Mouse (Mus musculus) limb, embryonic 10.5 days (tissue): Measurements from ENCODE around the gene Lrp8. TPM values are rescaled to one million over a fixed set of nuclear protein-coding genes. Genes with fewer than 3 reads are reported as not detected.

Experiments used
- DNase-seq: peaks from one replicate; pipeline ENCODE4 v3.0.0-alpha.2; 2017; ENCODE audit warnings: low spot score
- H3K27ac ChIP-seq: fragments of 300-500 bp; sonication (generic); 2 replicates; pipeline ENCODE4 v1.5.1; 2016; ENCODE audit warnings: mild to moderate bottlenecking
- H3K27me3 ChIP-seq: fragments of 300-500 bp; sonication (generic); 2 replicates; pipeline ENCODE4 v1.6.1; 2016; ENCODE audit warnings: low read depth, mild to moderate bottlenecking; ENCODE audit not compliant: poor library complexity, severe bottlenecking
- H3K36me3 ChIP-seq: fragments of 300-500 bp; sonication (generic); 2 replicates; pipeline ENCODE4 v1.6.1; 2016; ENCODE audit warnings: mild to moderate bottlenecking, moderate library complexity
- H3K4me1 ChIP-seq: fragments of 300-500 bp; sonication (generic); 2 replicates; pipeline ENCODE4 v1.6.1; 2016
- H3K4me3 ChIP-seq: fragments of 300-500 bp; sonication (generic); 2 replicates; pipeline ENCODE4 v1.5.1; 2016; ENCODE audit warnings: mild to moderate bottlenecking, moderate library complexity
- H3K9me3 ChIP-seq: fragments of 300-500 bp; sonication (generic); replicated peaks from 2 replicates; pipeline ENCODE4 v1.6.1; 2016; ENCODE audit warnings: mild to moderate bottlenecking
- WGBS: fragments of 180-500 bp; shearing (Covaris S2); methylation state at CpG from one replicate; pipeline ENCODE4 v1.1.7; 2016; 5-methylcytosine and 5-hydroxymethylcytosine counted together
- polyA plus RNA-seq: library from polyadenylated mRNA; unstranded; fragments of >200 nt; fragmentation: Nextera tagmentation; extraction: Ambion mirVana; gene quantifications from 2 replicates; pipeline ENCODE4 v1.2.1, GENCODE M21; 2016

The Lrp8 gene
- polyA plus RNA-seq, 1 experiment from 2014 or later: 7.9 TPM

DNA sequence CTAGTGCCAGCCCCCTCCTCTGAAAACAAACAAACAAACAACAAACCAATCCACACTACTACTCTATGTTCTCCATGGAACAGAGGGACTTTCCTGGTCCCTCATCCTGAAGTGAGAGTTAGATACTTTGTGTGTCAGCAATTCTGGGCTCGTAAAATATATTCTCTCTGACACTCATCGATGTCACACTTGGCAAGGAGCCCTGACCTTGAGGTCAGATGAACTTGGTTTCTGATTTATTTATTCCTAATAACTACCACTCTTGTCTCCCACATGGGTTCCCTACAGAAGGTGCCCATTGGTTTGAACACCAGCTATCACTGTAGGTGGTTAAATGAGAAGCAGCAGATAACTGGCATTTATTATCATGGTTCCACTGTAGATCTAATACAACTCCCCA is 118.3 kb downstream of the Lrp8 start:
- Histone ChIP-seq H3K27ac (no peak overlapping the region), H3K36me3 (peaks cover 9% of the 10 kb centered on the region; the same call in 1 of the 2 replicates), H3K4me1 (peaks cover 14% of the 10 kb centered on the region), H3K9me3 (no peaks in the 10 kb centered on the region), H3K27me3 (no peaks in the 10 kb centered on the region), H3K4me3 (no peak overlapping the region)
- 98% methylated on average over 2 of the region's 2 CpGs for whole genome bisulfite sequencing
- DNase-seq: no peak

DNA sequence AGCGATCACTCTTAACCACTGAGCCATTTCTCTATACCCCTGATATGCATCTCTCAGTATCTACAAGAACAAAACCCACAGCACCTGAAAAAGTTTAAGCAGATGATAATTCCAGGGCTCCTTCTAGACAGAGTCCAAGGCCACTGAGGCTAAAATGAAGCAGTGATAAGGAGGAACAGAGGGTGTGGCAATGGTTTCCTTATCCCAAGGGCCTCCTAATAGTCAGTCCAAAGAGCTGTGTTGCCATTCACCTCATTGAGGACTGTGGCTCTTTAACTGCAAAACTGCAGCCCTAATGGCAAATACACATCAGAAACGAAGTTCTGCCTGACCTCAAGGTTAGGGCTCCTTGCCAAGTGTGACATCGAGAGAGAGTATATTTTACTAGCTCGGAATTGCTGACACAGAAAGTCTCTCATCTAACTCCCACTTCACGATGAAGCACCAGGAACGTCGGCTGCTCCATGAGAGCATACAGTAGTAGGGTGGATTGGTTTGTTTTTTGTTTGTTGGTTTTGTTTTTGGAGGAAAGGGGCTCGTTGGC is 119.2 kb downstream of the Lrp8 start:
- no peak for DNase-seq
- H3K4me3 ChIP-seq: no peak overlapping the region
- no peaks in the 10 kb centered on the region for H3K27me3 ChIP-seq
- 91% methylated on average over 8 of the region's 8 CpGs for WGBS
- no peak overlapping the region for H3K27ac ChIP-seq
- peaks cover 14% of the 10 kb centered on the region for H3K4me1 ChIP-seq
- H3K36me3 ChIP-seq: peaks cover 9% of the 10 kb centered on the region; the same call in 1 of the 2 replicates
- no peaks in the 10 kb centered on the region for H3K9me3 ChIP-seq

DNA sequence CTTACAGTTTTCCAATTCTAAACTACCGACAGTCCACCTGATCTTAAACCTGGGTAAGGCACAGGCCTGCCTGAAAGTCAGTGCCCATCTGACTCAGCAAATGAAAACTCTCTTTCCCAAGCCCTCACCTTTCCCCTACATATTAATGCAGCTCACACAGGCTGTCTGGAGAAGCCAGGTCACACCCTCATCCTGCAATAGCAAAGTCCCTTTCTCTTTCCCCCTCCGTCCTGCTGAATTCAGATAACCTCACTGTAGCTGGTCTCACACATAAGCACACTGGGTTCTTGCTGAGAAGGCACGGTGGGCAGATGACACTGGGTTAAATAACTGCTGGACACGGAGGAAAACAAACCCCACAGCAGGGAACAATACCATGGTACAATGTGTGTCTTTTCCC is 119.9 kb downstream of the Lrp8 start:
- Histone ChIP-seq H3K4me1 (peaks cover 14% of the 10 kb centered on the region), H3K4me3 (no peak overlapping the region), H3K9me3 (no peaks in the 10 kb centered on the region), H3K27me3 (no peaks in the 10 kb centered on the region), H3K27ac (no peak overlapping the region), H3K36me3 (peaks cover 9% of the 10 kb centered on the region; the same call in 1 of the 2 replicates)
- no peak for DNase-seq
- 83% methylated on average over 4 of the region's 4 CpGs for WGBS

DNA sequence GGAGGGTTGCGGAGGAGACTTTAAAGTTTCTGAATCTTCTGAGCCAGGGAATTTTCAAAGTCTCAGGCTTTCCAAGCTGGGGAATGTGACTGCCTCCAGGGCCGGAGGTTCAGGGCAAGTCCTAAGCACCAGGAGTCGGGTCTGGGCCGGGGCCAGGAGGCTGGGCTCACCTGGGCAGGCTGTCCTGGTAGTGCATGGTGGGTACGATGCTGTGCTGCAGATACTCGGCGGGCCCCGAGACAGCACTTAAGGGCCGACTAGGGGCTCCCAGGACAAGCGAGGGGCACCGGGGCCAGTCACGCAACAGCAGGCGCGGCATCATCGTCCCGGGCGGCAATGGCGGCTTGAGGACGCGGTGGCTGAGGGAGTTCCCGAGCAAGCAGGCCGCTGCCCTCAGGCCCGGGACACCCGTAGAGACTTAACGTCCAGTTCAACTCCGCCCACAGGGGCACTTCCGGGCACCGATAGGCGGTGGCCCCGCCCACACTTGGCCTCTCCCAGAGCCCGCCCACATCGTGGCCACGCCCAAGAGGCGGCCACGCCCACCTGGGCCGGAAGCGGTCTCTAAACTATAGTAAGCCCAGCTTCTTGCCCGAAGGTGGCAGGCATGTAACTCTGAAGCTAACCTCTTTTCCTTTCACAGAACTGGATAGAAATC is 121.2 kb downstream of the Lrp8 start, which contains the start of gene Cpt2:
Gene Cpt2 (minus strand): TSS at position 466 of the 658 bp plus-strand sequence.
- H3K36me3 ChIP-seq: peaks cover 9% of the 10 kb centered on the region; the same call in 1 of the 2 replicates
- peak within 1 kb of the TSS; percentile 93 for H3K27ac ChIP-seq
- no peaks in the 10 kb centered on the region for H3K27me3 ChIP-seq
- H3K9me3 ChIP-seq: no peaks in the 10 kb centered on the region
- WGBS: 2% methylated on average over 38 of the region's 38 CpGs
- peak within 1 kb of the TSS; percentile 87 for H3K4me3 ChIP-seq
- H3K4me1 ChIP-seq: peaks cover 14% of the 10 kb centered on the region
- DNase-seq: peak; percentile 98

DNA sequence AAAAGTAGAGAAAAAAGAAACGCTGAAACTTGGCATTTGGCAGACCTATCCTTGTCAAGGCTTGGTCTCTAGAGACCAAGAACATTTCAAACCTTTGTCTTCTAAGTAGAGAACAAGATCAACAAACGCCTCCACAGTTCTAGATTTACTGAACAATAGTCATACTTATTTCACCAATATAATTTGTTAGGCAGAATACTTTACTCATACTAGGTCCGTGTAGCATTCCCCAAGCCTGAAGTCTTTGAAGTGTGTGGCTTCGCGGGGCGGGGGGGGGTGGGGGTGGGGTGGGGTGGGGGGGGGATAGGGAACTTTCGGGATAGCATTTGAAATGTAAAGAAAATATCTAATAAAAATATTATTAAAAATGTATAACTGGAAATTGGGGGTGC is 121.7 kb downstream of the Lrp8 start:
- Histone ChIP-seq H3K9me3 (no peaks in the 10 kb centered on the region), H3K4me1 (peaks cover 14% of the 10 kb centered on the region), H3K4me3 (peak overlapping the region; percentile 87), H3K36me3 (peaks cover 9% of the 10 kb centered on the region; the same call in 1 of the 2 replicates), H3K27ac (peak overlapping the region; percentile 93), H3K27me3 (no peaks in the 10 kb centered on the region)
- 53% methylated on average over 7 of the region's 7 CpGs for WGBS
- no peak for DNase-seq

Other genes with a start within 250 kb of the Lrp8 start
- 0.21 and 0.36 TPM in 2 replicates for gene Dmrtb1, start 118.0 kb upstream of the Lrp8 start, polyA plus RNA-seq
- gene Magoh, start 77.5 kb downstream of the Lrp8 start, polyA plus RNA-seq: 242 and 271 TPM in 2 replicates
- gene 0610037L13Rik, start 87.6 kb downstream of the Lrp8 start, polyA plus RNA-seq: 104 and 117 TPM in 2 replicates
- gene Cpt2, start 121.3 kb downstream of the Lrp8 start, polyA plus RNA-seq: 39.7 and 41.6 TPM in 2 replicates
- not detected in 2 replicates for gene Slc1a7, start 166.1 kb downstream of the Lrp8 start, polyA plus RNA-seq